Mouse (Mus musculus) C2C12 (cell line): Measurements from ENCODE around the gene Rtp3. TPM values are rescaled to one million over a fixed set of nuclear protein-coding genes. Genes with fewer than 3 reads are reported as not detected.

Experiments used
- H3K27me3 ChIP-seq: one replicate; pipeline ENCODE4 v1.6.1; 2011; ENCODE audit not compliant: control insufficient read depth, insufficient read depth, insufficient read length
- H3K36me3 ChIP-seq: one replicate; pipeline ENCODE4 v1.6.1; 2011; ENCODE audit not compliant: control insufficient read depth, insufficient read depth
- H3K4me3 ChIP-seq: one replicate; pipeline ENCODE4 v1.5.1; 2011; ENCODE audit warnings: mild to moderate bottlenecking, control low read depth; ENCODE audit not compliant: poor library complexity, insufficient read depth, severe bottlenecking
- H3K79me2 ChIP-seq: one replicate; pipeline ENCODE4 v1.6.1; 2011; ENCODE audit not compliant: control insufficient read depth, insufficient read depth
- H3K79me3 ChIP-seq: one replicate; pipeline ENCODE4 v1.6.1; 2011; ENCODE audit warnings: low read depth, control low read depth
- H3ac ChIP-seq: one replicate; pipeline ENCODE3; 2011; ENCODE audit warnings: low read depth; ENCODE audit not compliant: control insufficient read depth, insufficient read length
- CEBPB ChIP-seq: IDR thresholded peaks from one replicate; pipeline ENCODE4 v1.6.1; 2011; ENCODE audit warnings: low read depth, mild to moderate bottlenecking, control low read depth, moderate library complexity
- CTCF ChIP-seq: IDR thresholded peaks from one replicate; pipeline ENCODE4 v1.5.1; 2011; ENCODE audit not compliant: control insufficient read depth, insufficient read depth, insufficient read length
- FOSL1 ChIP-seq: IDR thresholded peaks from one replicate; pipeline ENCODE4 v1.8.0; 2011; ENCODE audit warnings: mild to moderate bottlenecking, low read length; ENCODE audit not compliant: poor library complexity, insufficient read depth, severe bottlenecking
- MAX ChIP-seq: IDR thresholded peaks from one replicate; pipeline ENCODE4 v1.6.1; 2011; ENCODE audit warnings: mild to moderate bottlenecking, control low read depth
- MYOD1 ChIP-seq: IDR thresholded peaks from one replicate; pipeline ENCODE4 v1.6.1; 2011; ENCODE audit warnings: low read depth; ENCODE audit not compliant: control insufficient read depth, insufficient read length
- MYOG ChIP-seq: IDR thresholded peaks from one replicate; pipeline ENCODE4 v1.6.1; 2011; ENCODE audit not compliant: control insufficient read depth, insufficient read length; ENCODE audit errors: extremely low read depth
- USF1 ChIP-seq: IDR thresholded peaks from one replicate; pipeline ENCODE4 v1.6.1; 2011; ENCODE audit warnings: low read depth, mild to moderate bottlenecking, control low read depth, moderate library complexity
- polyA plus RNA-seq: library from polyadenylated mRNA; unstranded; fragments of >200 nt; fragmentation: generic; extraction: Trizol; gene quantifications from one replicate; pipeline ENCODE4 v1.2.1, GENCODE M21; 2012; ENCODE audit warnings: missing spikeins

The Rtp3 gene
- polyA plus RNA-seq, 1 experiment: not detected

- no peaks in the 10 kb centered on the region for H3K79me3 ChIP-seq
- no peaks in the 10 kb centered on the region for H3K79me2 ChIP-seq
- peaks cover 8% of the 10 kb centered on the region for H3K27me3 ChIP-seq
- H3K36me3 ChIP-seq: no peaks in the 10 kb centered on the region
- H3ac ChIP-seq: no peak overlapping the region
- TF ChIP-seq CEBPB (no peak), CTCF (no peak), MYOD1 (no peak), FOSL1 (no peak), MAX (no peak), MYOG (no peak), USF1 (no peak)
- H3K4me3 ChIP-seq: no peak overlapping the region
Measured at GRCm38 (mm10) chr9:110988078-110988477, 2.3 kb downstream of the Rtp3 start.

DNA sequence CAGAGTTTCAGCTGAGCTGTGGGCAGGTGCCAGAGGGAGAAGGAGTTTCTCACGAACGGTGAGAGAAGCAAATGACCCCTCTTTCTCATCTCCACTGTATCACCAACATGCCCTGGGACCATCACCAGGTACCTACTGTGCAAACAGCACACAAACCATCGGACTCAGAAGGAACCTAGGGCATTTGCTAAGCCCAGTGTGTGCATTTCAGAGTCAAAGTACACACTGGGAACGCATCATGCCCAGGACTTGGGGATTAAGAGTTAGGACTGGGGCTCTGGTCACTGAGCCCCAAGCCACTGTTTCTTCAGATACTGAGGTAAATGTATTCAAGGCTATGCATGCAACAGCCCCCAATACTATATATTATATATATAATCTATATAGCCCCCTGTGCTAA, 3.1 kb downstream of the Rtp3 start:
- no peak for TF ChIP-seq MYOD1
- no peak for TF ChIP-seq FOSL1
- no peak for TF ChIP-seq USF1
- TF ChIP-seq CTCF: no peak
- TF ChIP-seq MYOG: no peak
- TF ChIP-seq CEBPB: no peak
- no peak for TF ChIP-seq MAX
- H3K36me3 ChIP-seq: no peaks in the 10 kb centered on the region
- peaks cover 8% of the 10 kb centered on the region for H3K27me3 ChIP-seq
- no peaks in the 10 kb centered on the region for H3K79me3 ChIP-seq
- no peaks in the 10 kb centered on the region for H3K79me2 ChIP-seq
- no peak overlapping the region for H3ac ChIP-seq
- H3K4me3 ChIP-seq: no peak overlapping the region

GRCm38 (mm10) chr9:110985951-110986350, 4.4 kb downstream of the Rtp3 start:
- Histone ChIP-seq H3K79me2 (no peaks in the 10 kb centered on the region), H3K79me3 (no peaks in the 10 kb centered on the region), H3K27me3 (peaks cover 4% of the 10 kb centered on the region), H3K4me3 (no peak overlapping the region), H3ac (no peak overlapping the region), H3K36me3 (no peaks in the 10 kb centered on the region)
- no peak for TF ChIP-seq MYOG
- no peak for TF ChIP-seq CEBPB
- no peak for TF ChIP-seq MAX
- TF ChIP-seq CTCF: no peak
- TF ChIP-seq USF1: no peak
- no peak for TF ChIP-seq FOSL1
- TF ChIP-seq MYOD1: no peak

DNA sequence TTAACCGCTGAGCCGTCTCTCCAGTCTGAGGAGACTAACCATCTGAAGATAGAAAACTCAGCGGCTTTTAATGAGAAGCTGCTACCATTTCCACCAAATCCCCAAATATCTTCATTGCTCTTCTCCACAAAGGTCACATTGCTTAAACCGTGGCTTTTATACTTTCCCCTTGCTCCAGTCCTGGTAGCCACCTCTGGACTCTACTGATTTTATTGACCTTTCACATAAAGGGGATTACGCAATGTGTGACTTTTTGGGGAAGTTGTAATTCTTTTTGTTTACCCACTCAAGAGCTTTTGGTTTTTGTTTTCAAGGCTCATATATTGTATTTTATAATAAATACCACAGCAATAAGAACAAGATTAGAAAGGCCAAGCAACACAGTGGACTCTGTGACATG, 4.8 kb downstream of the Rtp3 start:
- no peak overlapping the region for H3K4me3 ChIP-seq
- H3ac ChIP-seq: no peak overlapping the region
- H3K27me3 ChIP-seq: peaks cover 4% of the 10 kb centered on the region
- H3K36me3 ChIP-seq: no peaks in the 10 kb centered on the region
- TF ChIP-seq CTCF (no peak), MYOD1 (no peak)
- H3K79me3 ChIP-seq: no peaks in the 10 kb centered on the region
- no peaks in the 10 kb centered on the region for H3K79me2 ChIP-seq

GRCm38 (mm10) chr9:110984096-110984495, 6.3 kb downstream of the Rtp3 start:
- H3K36me3 ChIP-seq: no peaks in the 10 kb centered on the region
- H3K4me3 ChIP-seq: no peak overlapping the region
- no peak for TF ChIP-seq MAX
- TF ChIP-seq CEBPB: no peak
- TF ChIP-seq CTCF: no peak
- TF ChIP-seq MYOD1: no peak
- no peak for TF ChIP-seq USF1
- TF ChIP-seq MYOG: no peak
- TF ChIP-seq FOSL1: no peak
- H3K79me3 ChIP-seq: no peaks in the 10 kb centered on the region
- H3K79me2 ChIP-seq: no peaks in the 10 kb centered on the region
- no peak overlapping the region for H3ac ChIP-seq
- no peaks in the 10 kb centered on the region for H3K27me3 ChIP-seq

GRCm38 (mm10) chr9:110982351-110982750, 8.0 kb downstream of the Rtp3 start:
- H3K79me2 ChIP-seq: no peaks in the 10 kb centered on the region
- TF ChIP-seq USF1 (no peak), MYOG (no peak), MYOD1 (no peak), CTCF (no peak), MAX (no peak), FOSL1 (no peak), CEBPB (no peak)
- no peak overlapping the region for H3ac ChIP-seq
- H3K79me3 ChIP-seq: no peaks in the 10 kb centered on the region
- no peaks in the 10 kb centered on the region for H3K27me3 ChIP-seq
- H3K4me3 ChIP-seq: no peak overlapping the region
- H3K36me3 ChIP-seq: no peaks in the 10 kb centered on the region
